Mouse (Mus musculus) G1E (cell line): ENCODE data around the gene Tagln3. TPM values are rescaled to one million over a fixed set of nuclear protein-coding genes. Genes with fewer than 3 reads are reported as not detected.

Source experiments
- ATAC-seq: 2 replicates; pipeline ENCODE4 v1.8.0; 2016; ENCODE audit warnings: mild to moderate bottlenecking; ENCODE audit not compliant: insufficient number of reproducible peaks, poor library complexity, low FRiP score, severe bottlenecking; ENCODE audit errors: extremely low read depth
- DNase-seq: peaks from one replicate; pipeline ENCODE4 v3.0.0; 2012; ENCODE audit warnings: low spot score
- H3K27me3 ChIP-seq: 2 replicates; pipeline ENCODE4 v1.6.1; 2012; ENCODE audit warnings: mild to moderate bottlenecking, low read length, inconsistent platforms; ENCODE audit not compliant: insufficient read depth
- H3K36me3 ChIP-seq: replicated peaks from 2 replicates; pipeline ENCODE3; 2012; ENCODE audit warnings: mild to moderate bottlenecking, inconsistent platforms
- H3K4me1 ChIP-seq: 2 replicates; pipeline ENCODE4 v1.6.1; 2012; ENCODE audit warnings: low read depth, low read length, inconsistent platforms, mixed read lengths; ENCODE audit not compliant: insufficient read depth
- H3K4me3 ChIP-seq: 2 replicates; pipeline ENCODE4 v1.5.1; 2012; ENCODE audit warnings: low read depth, mild to moderate bottlenecking, inconsistent platforms, low read length, moderate library complexity, mixed read lengths
- H3K9me3 ChIP-seq: replicated peaks from 2 replicates; pipeline ENCODE4 v1.6.1; 2012; ENCODE audit warnings: inconsistent platforms
- CTCF ChIP-seq: IDR thresholded peaks from 2 replicates; pipeline ENCODE4 v1.5.1; 2012; ENCODE audit warnings: low read depth, low read length, inconsistent platforms, mixed read lengths
- GATA1 ChIP-seq: IDR thresholded peaks from 2 replicates; pipeline ENCODE4 v1.6.1; 2012; ENCODE audit warnings: borderline replicate concordance, low read length, inconsistent platforms, mixed read lengths
- GATA2 ChIP-seq: IDR thresholded peaks from 2 replicates; pipeline ENCODE4 v1.6.1; 2012; ENCODE audit warnings: low read depth, low read length, inconsistent platforms, borderline replicate concordance
- POLR2AphosphoS5 ChIP-seq: IDR thresholded peaks from 2 replicates; pipeline ENCODE4 v1.6.1; 2012; ENCODE audit warnings: low read depth, low read length, inconsistent platforms; ENCODE audit not compliant: insufficient replicate concordance
- TAL1 ChIP-seq: conservative IDR thresholded peaks from 2 replicates; pipeline ENCODE4 v1.6.1; 2012; ENCODE audit warnings: low read depth, low read length, inconsistent platforms, mixed read lengths
- polyA plus RNA-seq: library from polyadenylated mRNA; stranded (reverse); fragments of >175 nt; gene quantifications from 2 replicates; pipeline ENCODE4 v1.2.3, GENCODE M21; 2012
- total RNA-seq, 2 experiments: library from RNA; stranded (forward) in 1 of 2; stranded (reverse) in 1 of 2; fragments of 200-1000 nt in 1 of 2; fragments of >200 nt in 1 of 2; fragmentation: Nextera tagmentation in 1 of 2; gene quantifications; 2 replicates each; pipeline ENCODE4 v1.2.3; 2014 to 2017

The Tagln3 gene
- total and polyA plus RNA-seq, 3 experiments = not detected

DNA sequence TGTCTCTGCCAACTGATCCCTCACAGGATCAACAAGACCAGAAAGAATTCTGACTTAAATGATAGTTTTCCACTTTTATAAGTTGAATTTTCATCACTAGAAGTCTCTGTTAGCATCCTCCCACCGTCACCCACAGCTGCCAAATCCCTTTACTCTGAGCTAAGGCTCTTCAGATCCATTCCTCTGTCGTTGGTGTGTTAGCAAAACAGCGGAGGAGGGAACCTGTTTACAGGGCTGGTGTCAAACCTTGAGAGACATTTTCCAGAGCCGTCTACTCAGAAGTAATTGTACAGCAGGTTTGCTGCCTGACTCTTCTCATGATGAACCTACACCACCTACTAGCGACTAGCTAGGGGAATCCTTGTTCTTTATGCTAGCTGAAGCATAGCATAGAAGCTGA, 25.1 kb downstream of the Tagln3 start:
- no peak for TF ChIP-seq TAL1
- no peak for ATAC-seq
- no peaks in the 10 kb centered on the region for H3K27me3 ChIP-seq
- no peaks in the 10 kb centered on the region for H3K9me3 ChIP-seq
- H3K4me1 ChIP-seq = no peaks in the 10 kb centered on the region
- no peaks in the 10 kb centered on the region for H3K36me3 ChIP-seq
- no peak overlapping the region for H3K4me3 ChIP-seq
- no peak for DNase-seq

DNA sequence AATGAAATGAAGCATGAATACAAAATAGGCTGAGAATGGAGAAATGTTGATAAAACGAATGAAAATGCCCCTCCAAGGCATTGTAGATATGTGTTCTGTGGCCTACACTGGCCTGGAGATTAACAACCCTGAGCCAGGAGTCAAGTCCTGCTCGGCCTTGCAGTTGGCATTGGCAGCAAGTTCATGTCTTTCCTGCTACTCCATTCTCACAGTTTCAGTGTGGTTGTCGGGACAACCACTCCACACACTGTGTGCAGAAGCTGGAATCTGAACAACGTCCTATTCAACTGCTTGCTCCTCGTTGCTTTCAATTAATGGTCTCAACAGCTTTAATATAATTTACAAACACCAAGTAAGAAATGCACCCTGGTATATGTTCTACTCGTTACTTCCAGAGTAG, 26.4 kb downstream of the Tagln3 start:
- Histone ChIP-seq H3K4me3 (no peak overlapping the region), H3K4me1 (no peaks in the 10 kb centered on the region), H3K27me3 (no peaks in the 10 kb centered on the region), H3K36me3 (no peaks in the 10 kb centered on the region), H3K9me3 (no peaks in the 10 kb centered on the region)
- no peak for TF ChIP-seq CTCF
- no peak for TF ChIP-seq POLR2AphosphoS5
- no peak for TF ChIP-seq GATA2
- TF ChIP-seq GATA1 = no peak
- TF ChIP-seq TAL1 = no peak
- ATAC-seq (no peak), DNase-seq (no peak)

DNA sequence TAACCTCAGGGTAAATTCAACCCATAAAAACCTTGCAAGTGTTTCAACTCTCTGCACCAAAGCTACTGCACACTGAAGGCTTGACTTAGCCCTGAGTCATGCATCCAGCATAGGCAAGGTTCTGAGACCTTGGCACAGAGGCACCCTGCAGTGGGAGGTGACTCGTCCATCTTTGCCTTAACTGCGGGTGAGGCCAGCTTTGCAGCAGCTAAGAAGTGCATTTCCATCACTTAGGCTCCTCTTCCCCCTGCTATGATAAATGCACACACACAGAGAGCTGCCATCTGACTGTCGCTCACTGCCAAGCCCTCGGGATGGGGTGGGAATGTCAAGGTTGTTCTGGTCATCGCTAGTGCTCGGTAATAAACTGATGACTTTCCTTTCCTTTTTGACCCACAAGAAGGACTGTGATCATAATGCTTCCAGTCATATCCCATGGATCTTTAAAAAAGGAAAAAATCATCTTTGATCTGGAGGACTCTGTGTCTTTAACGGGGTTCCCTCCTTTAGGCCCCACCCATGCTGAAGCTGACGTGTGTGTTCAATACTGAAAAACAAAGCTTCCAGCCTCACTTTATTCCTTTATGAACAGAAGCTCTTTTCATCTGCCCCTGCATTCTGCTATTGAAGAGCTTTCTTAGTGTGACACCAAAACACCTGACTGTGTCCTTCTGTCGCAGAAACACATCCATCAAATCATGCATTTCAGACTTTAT, 28.8 kb downstream of the Tagln3 start:
- no peak for TF ChIP-seq CTCF
- TF ChIP-seq GATA2 = no peak
- no peak for TF ChIP-seq TAL1
- TF ChIP-seq GATA1 = no peak
- TF ChIP-seq POLR2AphosphoS5 = no peak
- H3K36me3 ChIP-seq = no peaks in the 10 kb centered on the region
- no peak for DNase-seq
- H3K4me1 ChIP-seq = no peaks in the 10 kb centered on the region
- no peak overlapping the region for H3K4me3 ChIP-seq
- no peaks in the 10 kb centered on the region for H3K9me3 ChIP-seq
- H3K27me3 ChIP-seq = no peaks in the 10 kb centered on the region
- ATAC-seq = no peak

DNA sequence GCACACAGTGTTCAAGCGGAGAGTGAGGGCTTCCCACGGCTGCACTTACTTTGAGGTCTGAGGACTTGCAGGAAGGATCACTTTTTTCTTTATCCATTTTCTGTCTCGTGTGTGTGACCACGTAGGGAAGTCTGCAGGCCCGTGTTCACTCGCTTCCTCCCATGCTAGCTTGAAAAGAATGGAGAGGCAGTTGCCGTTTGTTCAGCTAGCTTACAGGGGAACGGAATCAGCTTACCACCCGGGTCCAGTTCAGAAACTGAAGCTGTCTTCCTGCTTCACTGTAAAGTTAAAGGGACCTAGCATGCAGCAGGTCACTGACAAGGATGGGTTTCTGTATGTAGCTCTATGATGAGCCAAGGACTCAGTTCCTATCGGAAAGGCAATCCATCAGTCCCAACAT, 30.9 kb downstream of the Tagln3 start, which contains the start of gene Tmprss7:
Gene Tmprss7, minus strand, starts transcription at position 101 of the 400 bp plus-strand sequence.
- Histone ChIP-seq H3K4me3 (no peak within 1 kb of the TSS), H3K27me3 (no peaks in the 10 kb centered on the region), H3K4me1 (no peaks in the 10 kb centered on the region), H3K9me3 (no peaks in the 10 kb centered on the region), H3K36me3 (no peaks in the 10 kb centered on the region)
- no peak for DNase-seq
- no peak for ATAC-seq
- TF ChIP-seq GATA1 (no peak), POLR2AphosphoS5 (no peak), CTCF (no peak), GATA2 (no peak), TAL1 (no peak)

DNA sequence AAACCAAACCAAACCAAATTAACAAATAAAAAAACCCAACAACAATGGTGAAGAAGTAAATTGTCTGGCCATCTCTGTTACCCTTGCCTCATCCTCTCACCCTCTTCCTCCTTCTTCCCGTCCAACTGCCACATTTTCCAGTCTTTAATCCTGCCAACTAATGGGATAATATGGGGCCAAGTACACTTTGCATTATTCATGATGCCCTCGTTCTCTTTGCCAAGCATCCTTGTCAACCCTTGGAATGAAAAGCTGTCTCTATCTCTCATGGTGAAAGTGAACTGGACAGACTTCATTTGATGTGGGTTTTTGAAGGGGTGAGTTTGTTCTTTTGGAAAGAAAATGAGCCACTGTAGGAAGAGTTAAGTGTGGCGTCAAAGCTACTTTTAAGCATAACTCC, 31.6 kb downstream of the Tagln3 start:
- Histone ChIP-seq H3K4me3 (no peak overlapping the region), H3K36me3 (no peaks in the 10 kb centered on the region), H3K9me3 (no peaks in the 10 kb centered on the region), H3K27me3 (no peaks in the 10 kb centered on the region), H3K4me1 (no peaks in the 10 kb centered on the region)
- DNase-seq (no peak), ATAC-seq (no peak)
- TF ChIP-seq TAL1 (no peak), POLR2AphosphoS5 (no peak), GATA2 (no peak), CTCF (no peak), GATA1 (no peak)

DNA sequence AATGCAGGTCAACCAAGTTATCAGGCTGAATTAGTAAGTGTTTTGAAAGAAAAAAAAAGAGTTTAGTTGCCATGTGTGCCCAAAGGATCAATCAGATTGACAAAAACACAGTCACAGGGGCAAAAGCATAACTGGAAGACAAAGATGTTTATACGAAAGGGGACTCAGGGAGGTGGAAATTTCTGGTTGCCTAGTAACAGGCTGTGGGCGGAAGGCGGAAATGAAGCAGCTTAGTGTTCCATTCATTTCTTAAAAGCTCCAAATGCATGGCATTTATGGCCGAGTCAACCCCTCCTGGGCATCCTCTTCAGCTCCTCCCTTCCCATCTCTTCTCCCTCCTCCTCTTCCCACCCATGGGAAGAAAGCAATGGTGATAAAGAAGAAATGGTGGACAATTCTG, 34.2 kb downstream of the Tagln3 start:
- Histone ChIP-seq H3K27me3 (no peaks in the 10 kb centered on the region), H3K4me1 (no peaks in the 10 kb centered on the region), H3K9me3 (no peaks in the 10 kb centered on the region), H3K36me3 (no peaks in the 10 kb centered on the region), H3K4me3 (no peak overlapping the region)
- no peak for DNase-seq
- no peak for ATAC-seq
- TF ChIP-seq CTCF (no peak), GATA2 (no peak), TAL1 (no peak), GATA1 (no peak), POLR2AphosphoS5 (no peak)
